Mouse (Mus musculus): ENCODE data around the gene Il1b. TPM values are rescaled to one million over a fixed set of nuclear protein-coding genes. Genes with fewer than 3 reads are reported as not detected.

Il1b gene
- not detected in 2 replicates for polyA plus RNA-seq (2011; ENCODE audit: insufficient read length, low read depth, missing spikeins)

- H3K4me3 ChIP-seq (ENCODE audit: insufficient read depth, low read length), result no peak within 1 kb of the TSS
- TF ChIP-seq CTCF (IDR thresholded peaks at IDR 0.05; ENCODE audit: borderline replicate concordance, insufficient read depth, low read length) (no peak), POLR2A (IDR thresholded peaks at IDR 0.05; ENCODE audit: low read depth, low read length) (no peak)
- no peak within 1 kb of the TSS for H3K27ac ChIP-seq (ENCODE audit: insufficient read depth, low read length)
- no peaks in the 10 kb centered on the region for H3K4me1 ChIP-seq (ENCODE audit: control insufficient read depth, insufficient read depth, low read length)
These were observed at the start of gene Il1b for GRCm38 (mm10) chr2:129371039-129371438. Il1b (minus strand) TSS chr2:129371139.

DNA sequence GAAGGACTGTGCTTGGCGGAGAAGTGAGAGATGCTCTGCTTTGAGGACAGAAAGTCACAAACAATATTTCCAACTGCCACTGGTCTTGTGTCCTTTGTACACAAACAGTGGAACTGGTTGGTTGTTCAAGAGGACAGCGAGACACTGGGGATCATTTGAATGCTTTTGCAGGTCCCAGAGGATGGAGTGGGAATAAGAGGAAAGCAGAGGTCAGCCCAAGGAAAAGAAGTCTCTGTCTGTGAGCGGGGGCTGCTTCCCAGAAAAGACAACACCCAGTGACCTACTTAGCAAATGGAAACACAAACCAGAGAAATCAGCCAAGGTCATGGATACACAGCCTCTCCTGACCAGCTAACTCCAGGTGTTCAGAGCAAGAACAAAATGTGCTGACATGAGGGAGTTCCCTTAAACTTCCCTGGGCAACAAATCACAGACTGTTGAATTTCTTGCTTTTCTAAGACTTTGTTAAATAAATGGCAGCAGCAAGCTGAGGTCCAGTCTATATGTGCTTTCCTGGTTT lies 48.5 kb upstream of the Il1b start:
- H3K4me1 ChIP-seq (ENCODE audit: control insufficient read depth, insufficient read depth, low read length), result no peaks in the 10 kb centered on the region
- TF ChIP-seq CTCF (IDR thresholded peaks at IDR 0.05; ENCODE audit: borderline replicate concordance, insufficient read depth, low read length) (no peak), POLR2A (IDR thresholded peaks at IDR 0.05; ENCODE audit: low read depth, low read length) (no peak)

DNA sequence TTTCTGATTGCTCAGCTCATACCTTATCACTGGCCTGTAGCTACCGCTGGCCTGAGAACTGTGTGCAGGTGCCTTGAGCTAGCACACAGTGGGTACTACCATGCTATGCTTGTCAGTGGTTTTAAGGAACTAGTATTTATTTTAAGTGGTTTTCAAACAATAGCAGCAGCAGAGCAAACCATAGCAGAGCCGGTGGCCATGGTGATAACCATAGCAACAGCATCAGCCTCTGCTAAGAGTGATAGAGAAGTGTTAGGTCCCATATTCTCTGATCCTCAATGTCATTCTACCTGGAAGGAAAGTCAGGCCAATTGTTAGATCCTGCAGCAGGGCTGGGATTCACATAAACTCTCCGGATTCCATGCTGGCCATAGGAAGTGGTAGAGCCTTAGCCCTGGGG lies 43.7 kb upstream of the Il1b start:
- TF ChIP-seq POLR2A (IDR thresholded peaks at IDR 0.05; ENCODE audit: low read depth, low read length) (no peak), CTCF (IDR thresholded peaks at IDR 0.05; ENCODE audit: borderline replicate concordance, insufficient read depth, low read length) (no peak)
- Histone ChIP-seq H3K27ac (ENCODE audit: insufficient read depth, low read length) (no peak overlapping the region), H3K4me3 (ENCODE audit: insufficient read depth, low read length) (no peak overlapping the region), H3K4me1 (ENCODE audit: control insufficient read depth, insufficient read depth, low read length) (no peaks in the 10 kb centered on the region)

More for the DNA sequence above, 48.5 kb upstream of the Il1b start:
- Histone ChIP-seq H3K27ac (ENCODE audit: insufficient read depth, low read length) (no peak overlapping the region), H3K4me3 (ENCODE audit: insufficient read depth, low read length) (no peak overlapping the region)

DNA sequence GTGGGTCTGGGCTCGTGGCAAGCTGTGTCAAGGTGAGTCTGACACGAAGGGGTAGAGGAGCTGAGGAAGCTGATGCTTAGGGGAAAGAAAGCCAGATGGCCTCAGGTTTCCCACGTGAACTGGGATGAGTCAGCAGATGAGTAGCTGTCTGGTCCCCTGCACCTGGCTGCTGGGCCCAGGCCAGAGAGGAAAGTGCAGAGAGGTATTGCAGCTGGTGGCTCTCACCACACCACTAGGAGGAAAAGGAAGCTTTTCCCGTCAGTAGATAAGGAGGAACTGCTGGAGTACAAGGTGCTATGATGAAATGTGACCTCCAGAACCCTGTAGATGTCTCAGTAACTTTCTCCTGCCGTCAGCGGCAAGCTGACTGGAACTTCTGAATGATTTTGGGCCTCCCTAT lies 42.5 kb upstream of the Il1b start:
- TF ChIP-seq CTCF (IDR thresholded peaks at IDR 0.05; ENCODE audit: borderline replicate concordance, insufficient read depth, low read length), result no peak
- TF ChIP-seq POLR2A (IDR thresholded peaks at IDR 0.05; ENCODE audit: low read depth, low read length), result no peak

DNA sequence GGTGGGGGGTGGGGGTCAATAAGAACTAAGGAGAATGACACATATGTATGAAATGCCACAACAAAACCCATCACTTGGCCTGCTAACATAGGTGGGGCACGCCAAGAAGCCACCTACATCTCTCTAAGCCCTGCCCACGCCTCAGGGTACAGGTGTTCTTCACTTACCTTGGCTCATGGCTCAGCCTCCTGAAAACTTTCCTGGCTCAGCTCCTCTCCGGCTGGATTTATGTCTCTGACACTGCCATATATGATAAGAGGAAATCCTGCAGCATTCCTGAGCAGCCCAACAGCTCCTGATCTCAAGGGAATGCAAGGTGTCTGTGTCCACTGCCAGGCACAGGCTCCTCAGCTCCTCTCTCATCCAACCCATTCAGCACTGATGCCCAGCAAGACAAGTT lies 40.7 kb upstream of the Il1b start:
- Histone ChIP-seq H3K27ac (ENCODE audit: insufficient read depth, low read length) (no peak overlapping the region), H3K4me1 (ENCODE audit: control insufficient read depth, insufficient read depth, low read length) (no peaks in the 10 kb centered on the region), H3K4me3 (ENCODE audit: insufficient read depth, low read length) (no peak overlapping the region)
- no peak for TF ChIP-seq CTCF (IDR thresholded peaks at IDR 0.05; ENCODE audit: borderline replicate concordance, insufficient read depth, low read length)
- TF ChIP-seq POLR2A (IDR thresholded peaks at IDR 0.05; ENCODE audit: low read depth, low read length), result no peak

More for the DNA sequence above, 42.5 kb upstream of the Il1b start:
- H3K27ac ChIP-seq (ENCODE audit: insufficient read depth, low read length), result no peak overlapping the region
- H3K4me3 ChIP-seq (ENCODE audit: insufficient read depth, low read length), result no peak overlapping the region
- no peaks in the 10 kb centered on the region for H3K4me1 ChIP-seq (ENCODE audit: control insufficient read depth, insufficient read depth, low read length)

GRCm38 (mm10) chr2:129410344-129410743 lies 39.4 kb upstream of the Il1b start:
- Histone ChIP-seq H3K4me3 (ENCODE audit: insufficient read depth, low read length) (no peak overlapping the region), H3K4me1 (ENCODE audit: control insufficient read depth, insufficient read depth, low read length) (no peaks in the 10 kb centered on the region), H3K27ac (ENCODE audit: insufficient read depth, low read length) (no peak overlapping the region)
- no peak for TF ChIP-seq POLR2A (IDR thresholded peaks at IDR 0.05; ENCODE audit: low read depth, low read length)
- TF ChIP-seq CTCF (IDR thresholded peaks at IDR 0.05; ENCODE audit: borderline replicate concordance, insufficient read depth, low read length), result no peak

- no peak overlapping the region for H3K4me3 ChIP-seq (ENCODE audit: insufficient read depth, low read length)
- H3K4me1 ChIP-seq (ENCODE audit: control insufficient read depth, insufficient read depth, low read length), result no peaks in the 10 kb centered on the region
- TF ChIP-seq POLR2A (IDR thresholded peaks at IDR 0.05; ENCODE audit: low read depth, low read length) (no peak), CTCF (IDR thresholded peaks at IDR 0.05; ENCODE audit: borderline replicate concordance, insufficient read depth, low read length) (peak; percentile 54)
- no peak overlapping the region for H3K27ac ChIP-seq (ENCODE audit: insufficient read depth, low read length)
These were observed 37.5 kb upstream of the Il1b start for GRCm38 (mm10) chr2:129408476-129408875.

GRCm38 (mm10) chr2:129407596-129407995 lies 36.7 kb upstream of the Il1b start:
- no peak for TF ChIP-seq POLR2A (IDR thresholded peaks at IDR 0.05; ENCODE audit: low read depth, low read length)
- no peak for TF ChIP-seq CTCF (IDR thresholded peaks at IDR 0.05; ENCODE audit: borderline replicate concordance, insufficient read depth, low read length)
- no peak overlapping the region for H3K4me3 ChIP-seq (ENCODE audit: insufficient read depth, low read length)
- no peak overlapping the region for H3K27ac ChIP-seq (ENCODE audit: insufficient read depth, low read length)
- no peaks in the 10 kb centered on the region for H3K4me1 ChIP-seq (ENCODE audit: control insufficient read depth, insufficient read depth, low read length)

- no peak overlapping the region for H3K27ac ChIP-seq (ENCODE audit: insufficient read depth, low read length)
These were observed 35.6 kb upstream of the Il1b start for GRCm38 (mm10) chr2:129406508-129406907.

DNA sequence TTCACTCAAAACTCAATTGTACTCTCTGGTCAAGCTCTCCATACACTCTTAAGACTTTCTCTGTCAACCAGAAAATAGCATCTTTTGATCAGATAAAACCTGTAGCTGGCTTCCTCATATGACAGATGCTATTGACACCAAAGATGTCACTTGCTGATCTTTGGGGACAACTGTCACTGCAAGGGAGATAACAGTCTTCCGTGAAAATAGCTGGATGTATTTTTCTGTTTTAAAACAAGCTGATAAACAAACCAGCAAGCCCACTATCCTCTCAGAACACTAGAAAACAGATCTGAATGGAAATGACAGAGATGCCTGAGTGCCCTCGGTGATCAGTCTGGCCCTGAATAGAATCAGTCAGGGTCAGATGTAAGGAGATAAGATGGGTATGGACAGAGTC lies 32.8 kb upstream of the Il1b start:
- Histone ChIP-seq H3K4me3 (ENCODE audit: insufficient read depth, low read length) (no peak overlapping the region), H3K4me1 (ENCODE audit: control insufficient read depth, insufficient read depth, low read length) (no peaks in the 10 kb centered on the region), H3K27ac (ENCODE audit: insufficient read depth, low read length) (no peak overlapping the region)
- TF ChIP-seq CTCF (IDR thresholded peaks at IDR 0.05; ENCODE audit: borderline replicate concordance, insufficient read depth, low read length) (no peak), POLR2A (IDR thresholded peaks at IDR 0.05; ENCODE audit: low read depth, low read length) (no peak)

More at GRCm38 (mm10) chr2:129406508-129406907, 35.6 kb upstream of the Il1b start:
- no peak overlapping the region for H3K4me3 ChIP-seq (ENCODE audit: insufficient read depth, low read length)
- no peaks in the 10 kb centered on the region for H3K4me1 ChIP-seq (ENCODE audit: control insufficient read depth, insufficient read depth, low read length)
- no peak for TF ChIP-seq POLR2A (IDR thresholded peaks at IDR 0.05; ENCODE audit: low read depth, low read length)
- TF ChIP-seq CTCF (IDR thresholded peaks at IDR 0.05; ENCODE audit: borderline replicate concordance, insufficient read depth, low read length), result no peak

Measured in embryonic fibroblast, embryonic 13.5 days (primary cell).